8 mouse cellular contexts compared by ENCODE assay signal in the genomic region with DNA sequence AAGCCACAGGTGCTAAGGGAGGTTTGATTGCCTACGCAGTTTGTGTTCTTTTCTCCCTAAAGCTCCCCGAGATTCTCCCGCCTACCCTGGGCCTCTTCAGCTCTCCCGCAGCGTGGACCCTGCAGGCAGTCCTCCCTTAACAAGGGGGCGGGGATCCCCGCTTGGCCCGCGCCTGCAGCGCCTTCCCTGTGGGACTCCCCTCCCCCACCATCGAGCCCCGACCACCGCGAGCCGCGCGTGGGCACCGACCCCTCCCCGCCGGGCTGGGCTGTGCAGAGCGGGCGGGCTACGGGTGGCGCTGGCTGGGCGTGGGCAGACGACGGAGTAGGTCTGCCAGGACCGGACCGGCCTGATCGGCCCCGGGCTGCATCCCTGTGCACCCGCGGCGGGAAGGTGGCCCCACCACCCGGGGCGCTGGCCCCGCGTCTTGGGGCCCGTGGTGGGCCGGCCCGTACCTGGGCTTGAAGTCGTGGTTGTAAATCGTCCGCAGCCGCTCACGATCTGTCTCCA. TPM values are rescaled to one million over a fixed set of nuclear protein-coding genes. Genes with fewer than 3 reads are reported as not detected.
DNase-seq lines count a peak whose midpoint lies in the region; ATAC-seq lines count a peak whose summit lies in the region.
"Had no signal": no experiment of that assay in that cellular context is flagged by ENCODE, and none has a peak within 500 bp of the region (broad histone marks: within the 10 kb centered on the region; RNA-seq: fewer than 3 reads in every experiment).

No protein-coding gene starts in this region.

- WGBS in intestine, embryonic 14.5 days: 1% methylated on average over 45 of the region's 46 CpGs
- WGBS in limb, embryonic 13.5 days: under 1% methylated on average over 46 of the region's 46 CpGs
- under 1% methylated on average over 46 of the region's 46 CpGs for WGBS in midbrain, embryonic 12.5 days

- no peaks in the 10 kb centered on the region for H3K27me3 ChIP-seq in intestine, embryonic 14.5 days (replicated peaks; ENCODE audit: control insufficient read depth, insufficient read depth, low read length)
- no peaks in the 10 kb centered on the region for H3K27me3 ChIP-seq in limb, embryonic 13.5 days
- H3K27me3 ChIP-seq in midbrain, embryonic 12.5 days: no peaks in the 10 kb centered on the region

- H3K9me3 ChIP-seq in intestine, embryonic 14.5 days (ENCODE audit: control insufficient read depth, low read length): no peaks in the 10 kb centered on the region
- no peaks in the 10 kb centered on the region for H3K9me3 ChIP-seq in limb, embryonic 13.5 days
- no peaks in the 10 kb centered on the region for H3K9me3 ChIP-seq in midbrain, embryonic 12.5 days

- ATAC-seq in intestine, embryonic 14.5 days (replicated peaks; ENCODE audit: low FRiP score, low TSS enrichment, low read depth): peak; percentile 78
- ATAC-seq in limb, embryonic 13.5 days (ENCODE audit: low FRiP score, low read depth): peak; percentile 70
- peak; percentile 78 for ATAC-seq in midbrain, embryonic 12.5 days (ENCODE audit: low FRiP score, low read depth)

- peaks cover 24% of the 10 kb centered on the region for H3K36me3 ChIP-seq in intestine, embryonic 14.5 days (ENCODE audit: control insufficient read depth, insufficient read depth, low read length)
- peaks cover 26% of the 10 kb centered on the region for H3K36me3 ChIP-seq in limb, embryonic 13.5 days
- H3K36me3 ChIP-seq in midbrain, embryonic 12.5 days: peaks cover 5% of the 10 kb centered on the region; the same call in 1 of the 2 replicates

- peak overlapping the region; percentile 94 for H3K9ac ChIP-seq in intestine, embryonic 14.5 days (ENCODE audit: low read length)
- peak overlapping the region; percentile 97 for H3K9ac ChIP-seq in limb, embryonic 13.5 days
- H3K9ac ChIP-seq in midbrain, embryonic 12.5 days (replicated peaks): peak overlapping the region; percentile 78

- H3K27ac ChIP-seq in intestine, embryonic 14.5 days (ENCODE audit: low read depth): peak overlapping the region; percentile 97
- peak overlapping the region; percentile 97 for H3K27ac ChIP-seq in limb, embryonic 13.5 days
- H3K27ac ChIP-seq in midbrain, embryonic 12.5 days (replicated peaks): peak overlapping the region; percentile 49; the same call in 1 of the 2 replicates

- peaks cover 23% of the 10 kb centered on the region for H3K4me1 ChIP-seq in intestine, embryonic 14.5 days (replicated peaks; ENCODE audit: control insufficient read depth, insufficient read depth, low read length)
- H3K4me1 ChIP-seq in limb, embryonic 13.5 days: peaks cover 28% of the 10 kb centered on the region
- H3K4me1 ChIP-seq in midbrain, embryonic 12.5 days: peaks cover 17% of the 10 kb centered on the region

- peak; percentile 50 for DNase-seq in adipocyte (ENCODE audit: low spot score)
- peak; percentile 43 for DNase-seq in embryo, embryonic 10 days (ENCODE audit: low spot score)
- DNase-seq in gastrocnemius, postnatal 25 days: peak; percentile 59
- peak; percentile 86 for DNase-seq in intestine, embryonic 14.5 days (ENCODE audit: low spot score)
- DNase-seq in spleen, adult 12 weeks (ENCODE audit: low spot score): peak; percentile 40

- peak overlapping the region; percentile 93 for H3K4me3 ChIP-seq in intestine, embryonic 14.5 days (ENCODE audit: low read depth, low read length)
- H3K4me3 ChIP-seq in limb, embryonic 13.5 days: peak overlapping the region; percentile 91
- H3K4me3 ChIP-seq in midbrain, embryonic 12.5 days: peak overlapping the region; percentile 64

- peak overlapping the region; percentile 73 for H3K4me2 ChIP-seq in intestine, embryonic 14.5 days (ENCODE audit: low read length)
- peak overlapping the region; percentile 79 for H3K4me2 ChIP-seq in limb, embryonic 13.5 days (replicated peaks)
- peak overlapping the region; percentile 94 for H3K4me2 ChIP-seq in midbrain, embryonic 12.5 days (replicated peaks)

RNA-seq across cellular contexts. Expression of gene Mov10, which starts 0.8 kb away (rescaled TPM):
- 1 to 10 TPM; 1.4 to 1.7 TPM for total RNA-seq in gastrocnemius, postnatal 25 days (2021)
- polyA plus RNA-seq in intestine, embryonic 14.5 days (2014; fragmentation: Nextera tagmentation; extraction: Ambion mirVana): 83.6 and 94.5 TPM in 2 replicates
- polyA plus RNA-seq in limb, embryonic 13.5 days (2015; fragmentation: Nextera tagmentation; extraction: Ambion mirVana): 71.7 and 74.9 TPM in 2 replicates
- 14.6 and 15.2 TPM in 2 replicates for polyA plus RNA-seq in midbrain, embryonic 12.5 days (2016; fragmentation: Nextera tagmentation; extraction: Ambion mirVana)

RNA-seq across cellular contexts. Expression of gene Rhoc, which starts 29.4 kb away (rescaled TPM):
- total RNA-seq in gastrocnemius, postnatal 25 days (2021): 10 to 100 TPM; 44.8 to 66.5 TPM
- polyA plus RNA-seq in intestine, embryonic 14.5 days (2014; fragmentation: Nextera tagmentation; extraction: Ambion mirVana): 166 and 184 TPM in 2 replicates
- 196 and 197 TPM in 2 replicates for polyA plus RNA-seq in limb, embryonic 13.5 days (2015; fragmentation: Nextera tagmentation; extraction: Ambion mirVana)
- 69.3 and 78.9 TPM in 2 replicates for polyA plus RNA-seq in midbrain, embryonic 12.5 days (2016; fragmentation: Nextera tagmentation; extraction: Ambion mirVana)

RNA-seq across cellular contexts. Expression of gene Fam19a3, which starts 35.9 kb away (rescaled TPM):
- 1 to 10 TPM; 4.0 to 4.6 TPM for total RNA-seq in gastrocnemius, postnatal 25 days (2021)
- polyA plus RNA-seq in intestine, embryonic 14.5 days (2014; fragmentation: Nextera tagmentation; extraction: Ambion mirVana): 0.04 and 0.11 TPM in 2 replicates
- polyA plus RNA-seq in limb, embryonic 13.5 days (2015; fragmentation: Nextera tagmentation; extraction: Ambion mirVana): 0.23 and 0.26 TPM in 2 replicates
- polyA plus RNA-seq in midbrain, embryonic 12.5 days (2016; fragmentation: Nextera tagmentation; extraction: Ambion mirVana): not detected in 2 replicates
- total RNA-seq: left cerebral cortex, postnatal 10 days had no signal

RNA-seq across cellular contexts. Expression of gene Ppm1j, which starts 36.7 kb away (rescaled TPM):
- total RNA-seq in gastrocnemius, postnatal 25 days (2021): 10 to 100 TPM; 34.3 to 40.8 TPM
- polyA plus RNA-seq in intestine, embryonic 14.5 days (2014; fragmentation: Nextera tagmentation; extraction: Ambion mirVana): 2.1 and 3.1 TPM in 2 replicates
- polyA plus RNA-seq in limb, embryonic 13.5 days (2015; fragmentation: Nextera tagmentation; extraction: Ambion mirVana): 2.8 and 3.4 TPM in 2 replicates
- polyA plus RNA-seq in midbrain, embryonic 12.5 days (2016; fragmentation: Nextera tagmentation; extraction: Ambion mirVana): 0.66 and 0.86 TPM in 2 replicates

RNA-seq across cellular contexts. Expression of gene St7l, which starts 46.3 kb away (rescaled TPM):
- total RNA-seq in gastrocnemius, postnatal 25 days (2021): 10 to 100 TPM; 20.7 to 21.2 TPM
- polyA plus RNA-seq in intestine, embryonic 14.5 days (2014; fragmentation: Nextera tagmentation; extraction: Ambion mirVana): 33.1 and 34.6 TPM in 2 replicates
- 40.1 and 41.0 TPM in 2 replicates for polyA plus RNA-seq in limb, embryonic 13.5 days (2015; fragmentation: Nextera tagmentation; extraction: Ambion mirVana)
- 40.9 and 44.5 TPM in 2 replicates for polyA plus RNA-seq in midbrain, embryonic 12.5 days (2016; fragmentation: Nextera tagmentation; extraction: Ambion mirVana)

Comparison
In these comparisons a context has a peak if more than half of its experiments do, and no peak if none do; other contexts are left out.
1. Peak in every context shown above with its lines: DNase-seq, ATAC-seq, H3K4me3 ChIP-seq and H3K27ac ChIP-seq.